Mouse (Mus musculus): Measurements from ENCODE around the gene Cyp2d11.

DNA sequence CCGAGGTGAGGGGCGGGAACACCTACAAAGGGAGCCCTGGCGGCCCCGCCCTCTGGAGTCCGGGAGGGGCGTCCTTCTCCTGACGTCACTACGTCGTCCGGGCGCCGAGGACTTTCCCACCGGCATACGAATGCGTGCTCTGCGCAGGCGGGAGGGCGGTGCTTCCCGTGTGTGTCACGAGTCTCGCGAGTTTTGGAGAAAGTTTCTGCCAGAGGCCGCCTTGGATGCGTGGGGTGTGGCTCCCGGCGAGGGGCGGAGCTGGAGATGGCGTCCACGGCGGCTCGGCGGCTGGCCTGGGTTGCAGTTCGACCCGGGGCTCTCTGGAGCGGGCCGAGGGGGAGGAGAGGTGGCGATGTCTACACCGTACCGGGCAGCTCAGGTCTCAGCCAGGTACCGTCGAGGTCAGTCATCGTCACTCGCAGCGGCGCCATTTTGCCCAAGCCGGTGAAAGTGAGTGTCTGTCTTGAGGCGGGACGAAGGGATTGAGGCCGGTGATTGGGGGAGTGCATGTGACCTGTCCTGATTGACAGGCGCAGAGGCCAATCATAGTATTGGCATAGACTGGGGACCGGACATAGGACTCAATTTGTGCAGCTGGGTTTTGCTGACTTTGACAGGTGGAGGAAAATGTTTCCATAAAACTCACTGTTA lies 47.9 kb downstream of the Cyp2d11 start:
- TF ChIP-seq CTCF (IDR thresholded peaks at IDR 0.05; ENCODE audit: extremely low read depth, insufficient read depth, insufficient read length, insufficient replicate concordance): no peak
- TF ChIP-seq POLR2A (IDR thresholded peaks at IDR 0.05; ENCODE audit: low read depth, low read length): peak; percentile 71
